Mouse (Mus musculus): Measurements from ENCODE around the gene Cdkl3. TPM values are rescaled to one million over a fixed set of nuclear protein-coding genes. Genes with fewer than 3 reads are reported as not detected.

Gene Cdkl3
- 13.1 and 13.7 TPM in 2 replicates for polyA plus RNA-seq (2012; rRNA removed)

DNA sequence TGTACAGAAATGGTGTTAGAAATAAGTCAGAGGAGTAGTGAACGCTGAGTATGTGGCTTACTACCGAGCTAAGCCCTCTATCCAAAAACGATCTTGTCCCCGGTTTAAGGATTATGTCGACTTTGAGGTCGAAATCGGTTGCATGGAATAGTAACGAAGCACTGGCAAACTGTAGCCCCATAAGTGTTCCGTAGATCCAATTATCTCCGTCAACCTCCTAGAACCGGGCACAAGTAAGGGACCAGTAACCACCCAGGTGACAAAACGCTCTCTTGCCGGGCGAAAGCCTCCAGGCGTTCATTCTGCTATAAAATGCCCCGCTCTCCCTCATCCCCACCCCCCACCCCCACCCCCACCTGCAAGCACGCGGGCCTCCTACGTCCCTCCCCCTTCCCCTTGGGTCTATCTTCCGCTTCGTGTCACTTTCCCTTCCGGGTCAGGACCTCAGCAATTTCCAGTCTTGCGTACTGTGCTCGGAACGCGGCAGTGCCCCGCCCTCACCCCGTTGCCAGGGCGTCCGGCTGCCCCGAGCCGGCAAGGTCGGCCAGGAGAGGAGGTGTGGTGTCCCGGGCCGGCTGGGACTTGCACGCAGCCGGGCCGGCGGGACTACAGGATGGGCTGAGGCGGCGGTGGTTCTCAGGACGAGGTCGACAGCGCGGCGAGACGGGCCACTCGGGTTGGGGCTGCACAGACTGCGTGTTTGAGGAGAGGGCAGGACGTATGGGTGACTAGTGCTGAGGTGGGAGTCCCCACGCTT, at the start of gene Cdkl3:
Cdkl3 (plus strand) TSS at position 450 of the 757 bp plus-strand sequence.
- no peaks in the 10 kb centered on the region; the same call in 1 of the 2 replicates for H3K4me1 ChIP-seq (ENCODE audit: control insufficient read depth, insufficient read depth, low read length)
- TF ChIP-seq CTCF (IDR thresholded peaks at IDR 0.05; ENCODE audit: extremely low read depth, insufficient read depth, low read length) (no peak), POLR2A (IDR thresholded peaks at IDR 0.05; ENCODE audit: extremely low read depth, insufficient read depth, low read length) (0 out of 2 replicates have a peak, but pooled peaks have one; percentile 34)
- H3K27ac ChIP-seq (ENCODE audit: insufficient read depth, low read length): peak within 1 kb of the TSS; percentile 75
- peak within 1 kb of the TSS; percentile 58 for H3K4me3 ChIP-seq (ENCODE audit: insufficient read depth, low read length)

DNA sequence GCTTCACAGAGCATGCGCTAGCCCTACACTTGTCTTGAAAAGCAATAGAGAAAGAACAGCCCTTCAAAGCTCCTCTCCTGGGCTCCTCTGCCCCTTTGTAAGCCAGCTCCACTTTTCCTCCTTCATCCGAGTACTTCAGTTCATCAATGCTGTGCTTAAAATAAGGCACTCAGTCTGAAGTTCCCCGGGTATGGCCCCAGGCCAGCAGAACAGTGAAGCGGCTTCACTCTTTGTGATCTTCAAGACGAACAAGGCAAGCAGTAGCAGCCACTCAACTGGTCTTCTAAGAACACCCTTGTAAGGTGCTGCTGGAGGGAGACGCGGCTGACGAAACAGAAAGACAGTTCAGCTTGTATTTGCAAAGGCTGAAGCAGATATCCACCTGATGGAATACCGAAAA, 47.9 kb upstream of the Cdkl3 start:
- Histone ChIP-seq H3K4me3 (ENCODE audit: insufficient read depth, low read length) (no peak overlapping the region), H3K4me1 (ENCODE audit: control insufficient read depth, insufficient read depth, low read length) (no peaks in the 10 kb centered on the region), H3K27ac (ENCODE audit: insufficient read depth, low read length) (no peak overlapping the region)
- TF ChIP-seq POLR2A (IDR thresholded peaks at IDR 0.05; ENCODE audit: extremely low read depth, insufficient read depth, low read length): no peak
- TF ChIP-seq CTCF (IDR thresholded peaks at IDR 0.05; ENCODE audit: extremely low read depth, insufficient read depth, low read length): no peak

DNA sequence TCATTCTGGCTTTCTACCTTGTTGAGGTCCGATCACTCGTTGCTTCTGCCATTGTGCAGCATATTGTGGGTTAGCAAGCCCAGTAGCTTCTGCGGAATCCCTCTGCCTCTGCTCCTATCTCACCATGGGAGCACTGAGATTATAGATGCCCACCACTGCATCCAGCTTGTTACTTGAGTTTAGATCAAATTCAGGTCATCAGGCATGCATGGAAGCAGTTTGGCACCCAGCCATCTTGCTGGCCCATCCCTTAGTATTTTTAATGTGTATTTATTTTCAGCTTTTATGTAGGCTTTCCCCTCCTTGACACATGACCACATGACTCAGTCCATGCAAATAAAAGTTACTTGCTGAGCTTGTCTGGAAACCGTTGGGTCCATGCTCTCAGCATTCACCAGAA, 46.3 kb upstream of the Cdkl3 start:
- no peak for TF ChIP-seq POLR2A (IDR thresholded peaks at IDR 0.05; ENCODE audit: extremely low read depth, insufficient read depth, low read length)
- TF ChIP-seq CTCF (IDR thresholded peaks at IDR 0.05; ENCODE audit: extremely low read depth, insufficient read depth, low read length): no peak
- Histone ChIP-seq H3K27ac (ENCODE audit: insufficient read depth, low read length) (no peak overlapping the region), H3K4me3 (ENCODE audit: insufficient read depth, low read length) (no peak overlapping the region), H3K4me1 (ENCODE audit: control insufficient read depth, insufficient read depth, low read length) (no peaks in the 10 kb centered on the region)

DNA sequence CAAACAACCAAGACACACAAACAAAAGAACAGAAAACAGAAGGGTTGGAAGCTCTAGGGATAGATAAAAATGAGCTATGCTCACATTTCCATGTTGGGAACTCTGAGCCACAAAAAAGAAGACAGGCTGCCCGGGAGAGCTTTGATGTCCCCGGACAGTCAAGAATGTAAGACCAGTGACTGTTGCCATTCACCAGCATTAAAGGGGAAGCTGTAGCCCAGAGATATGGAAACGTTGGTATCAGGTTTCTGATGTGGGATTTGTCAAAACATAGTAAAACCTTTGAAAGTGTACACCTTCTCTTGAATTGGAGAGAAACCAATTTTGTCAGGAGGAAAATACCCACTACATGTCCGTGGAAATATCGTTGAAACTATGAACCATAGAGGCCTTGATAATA, 44.5 kb upstream of the Cdkl3 start:
- H3K4me1 ChIP-seq (ENCODE audit: control insufficient read depth, insufficient read depth, low read length): no peaks in the 10 kb centered on the region
- no peak overlapping the region for H3K27ac ChIP-seq (ENCODE audit: insufficient read depth, low read length)
- TF ChIP-seq POLR2A (IDR thresholded peaks at IDR 0.05; ENCODE audit: extremely low read depth, insufficient read depth, low read length) (no peak), CTCF (IDR thresholded peaks at IDR 0.05; ENCODE audit: extremely low read depth, insufficient read depth, low read length) (no peak)
- no peak overlapping the region for H3K4me3 ChIP-seq (ENCODE audit: insufficient read depth, low read length)

DNA sequence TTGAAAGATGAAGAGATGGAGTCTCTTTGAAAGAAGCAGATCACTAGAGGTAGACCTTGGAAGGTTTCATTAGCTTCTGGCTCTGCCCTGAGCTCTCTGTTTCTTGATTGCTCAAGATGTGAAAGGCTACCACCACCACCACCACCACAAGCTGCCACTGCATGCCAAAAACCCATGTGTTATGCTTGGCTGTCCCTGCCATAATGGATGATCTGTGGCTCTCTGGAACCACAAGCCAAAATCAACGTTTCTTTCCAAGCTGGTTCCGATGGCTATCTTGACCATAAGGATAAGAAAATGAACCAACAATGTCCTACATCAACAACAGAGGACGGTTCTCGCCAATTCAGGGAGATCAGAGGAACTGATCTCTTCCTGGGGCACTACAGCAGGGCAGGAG, 44.0 kb upstream of the Cdkl3 start:
- Histone ChIP-seq H3K27ac (ENCODE audit: insufficient read depth, low read length) (no peak overlapping the region), H3K4me1 (ENCODE audit: control insufficient read depth, insufficient read depth, low read length) (no peaks in the 10 kb centered on the region), H3K4me3 (ENCODE audit: insufficient read depth, low read length) (no peak overlapping the region)
- no peak for TF ChIP-seq CTCF (IDR thresholded peaks at IDR 0.05; ENCODE audit: extremely low read depth, insufficient read depth, low read length)
- no peak for TF ChIP-seq POLR2A (IDR thresholded peaks at IDR 0.05; ENCODE audit: extremely low read depth, insufficient read depth, low read length)

DNA sequence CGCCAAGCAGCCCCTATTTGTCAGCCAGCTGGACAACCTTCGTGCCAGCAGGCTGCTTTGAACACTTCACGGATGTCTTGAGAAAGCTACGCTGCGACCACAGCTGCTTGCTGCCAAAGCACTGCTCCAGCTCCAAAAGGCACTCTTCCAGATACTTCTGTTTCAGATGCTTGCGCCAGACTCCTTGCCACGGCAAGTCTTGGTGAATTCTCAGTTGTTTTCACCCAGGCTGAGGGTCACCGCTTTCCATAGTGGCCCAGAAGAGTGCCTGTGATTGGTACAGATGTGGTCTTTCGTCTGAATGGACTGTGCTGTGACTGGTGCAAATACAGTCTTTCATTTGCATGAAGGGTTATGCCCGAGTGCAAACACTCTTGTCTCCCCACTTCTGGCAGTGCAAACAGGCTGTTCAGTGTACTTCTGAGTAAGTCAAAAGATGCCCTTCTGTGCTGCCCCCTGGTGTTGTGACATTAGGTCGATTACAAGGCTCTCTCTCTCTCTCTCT, 43.0 kb upstream of the Cdkl3 start:
- H3K27ac ChIP-seq (ENCODE audit: insufficient read depth, low read length): no peak overlapping the region
- TF ChIP-seq CTCF (IDR thresholded peaks at IDR 0.05; ENCODE audit: extremely low read depth, insufficient read depth, low read length) (no peak), POLR2A (IDR thresholded peaks at IDR 0.05; ENCODE audit: extremely low read depth, insufficient read depth, low read length) (no peak)
- no peak overlapping the region for H3K4me3 ChIP-seq (ENCODE audit: insufficient read depth, low read length)
- no peaks in the 10 kb centered on the region for H3K4me1 ChIP-seq (ENCODE audit: control insufficient read depth, insufficient read depth, low read length)

DNA sequence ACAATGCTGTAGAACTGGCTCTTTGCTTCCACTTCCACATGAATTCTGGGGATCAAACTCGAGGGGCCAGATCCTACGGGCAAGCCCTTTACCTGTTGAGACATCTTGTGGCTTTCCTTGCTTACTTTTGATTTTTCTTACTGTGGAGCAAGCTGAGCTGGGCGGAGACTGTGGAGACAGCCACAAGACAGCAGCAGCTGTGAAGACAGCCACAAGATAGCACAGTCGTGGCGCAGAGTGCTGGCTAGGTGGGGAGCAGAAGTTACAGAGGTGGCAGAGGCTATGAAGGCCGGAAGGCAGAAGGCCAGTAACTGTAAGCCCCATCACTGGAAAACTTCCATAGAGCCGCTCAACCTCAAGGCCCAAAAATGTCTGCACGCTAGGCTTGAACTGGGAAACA, 42.3 kb upstream of the Cdkl3 start:
- Histone ChIP-seq H3K27ac (ENCODE audit: insufficient read depth, low read length) (no peak overlapping the region), H3K4me1 (ENCODE audit: control insufficient read depth, insufficient read depth, low read length) (no peaks in the 10 kb centered on the region), H3K4me3 (ENCODE audit: insufficient read depth, low read length) (no peak overlapping the region)
- TF ChIP-seq CTCF (IDR thresholded peaks at IDR 0.05; ENCODE audit: extremely low read depth, insufficient read depth, low read length) (no peak), POLR2A (IDR thresholded peaks at IDR 0.05; ENCODE audit: extremely low read depth, insufficient read depth, low read length) (no peak)

DNA sequence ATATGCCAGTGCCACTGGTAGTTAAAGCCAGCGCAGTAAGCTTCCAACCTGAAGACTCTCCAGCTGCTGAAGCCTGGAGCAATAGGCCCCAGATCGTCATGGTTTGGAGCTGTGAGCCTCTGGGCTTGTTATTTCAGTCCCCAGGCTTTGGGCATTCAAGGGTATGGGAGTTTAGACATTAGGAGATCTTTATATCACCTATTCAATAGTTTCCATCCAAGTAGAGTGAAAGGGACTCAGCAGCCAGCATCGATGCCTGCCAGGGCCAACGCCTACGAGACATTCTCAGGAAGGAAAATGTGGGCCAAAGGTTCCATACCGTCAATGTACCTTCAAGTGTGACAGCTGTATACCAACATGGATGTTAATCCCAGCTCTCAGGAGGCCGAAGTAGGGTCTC, 41.7 kb upstream of the Cdkl3 start:
- TF ChIP-seq CTCF (IDR thresholded peaks at IDR 0.05; ENCODE audit: extremely low read depth, insufficient read depth, low read length) (no peak), POLR2A (IDR thresholded peaks at IDR 0.05; ENCODE audit: extremely low read depth, insufficient read depth, low read length) (no peak)
- Histone ChIP-seq H3K4me3 (ENCODE audit: insufficient read depth, low read length) (no peak overlapping the region), H3K4me1 (ENCODE audit: control insufficient read depth, insufficient read depth, low read length) (no peaks in the 10 kb centered on the region), H3K27ac (ENCODE audit: insufficient read depth, low read length) (no peak overlapping the region)

DNA sequence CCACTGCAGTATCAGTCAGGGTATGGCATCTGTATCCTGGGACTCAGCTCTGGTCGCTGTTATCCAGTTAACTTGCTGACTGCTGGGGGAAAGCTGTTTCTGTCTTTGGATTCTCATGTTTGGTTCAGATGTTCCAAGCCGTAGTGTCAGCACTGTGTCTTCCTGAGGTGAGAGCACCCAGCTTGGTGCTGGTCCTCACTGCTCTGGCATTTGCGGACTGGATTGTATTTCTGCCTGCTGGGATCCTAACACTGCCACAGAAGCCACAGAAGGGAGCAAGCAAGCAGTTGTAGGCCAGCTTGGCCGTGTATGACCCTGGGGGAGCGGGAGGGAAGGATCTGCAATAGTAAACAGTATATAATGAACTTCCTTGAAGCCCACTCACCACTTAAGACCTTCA, 37.4 kb upstream of the Cdkl3 start:
- TF ChIP-seq POLR2A (IDR thresholded peaks at IDR 0.05; ENCODE audit: extremely low read depth, insufficient read depth, low read length): no peak
- TF ChIP-seq CTCF (IDR thresholded peaks at IDR 0.05; ENCODE audit: extremely low read depth, insufficient read depth, low read length): no peak
- Histone ChIP-seq H3K27ac (ENCODE audit: insufficient read depth, low read length) (no peak overlapping the region), H3K4me1 (ENCODE audit: control insufficient read depth, insufficient read depth, low read length) (peaks cover 2% of the 10 kb centered on the region; the same call in 1 of the 2 replicates), H3K4me3 (ENCODE audit: insufficient read depth, low read length) (no peak overlapping the region)

All from cortical plate, adult 2 months (tissue).